Mouse (Mus musculus) heart, embryonic 11.5 days (tissue): ENCODE measurements around the gene Smad6. TPM values are rescaled to one million over a fixed set of nuclear protein-coding genes. Genes with fewer than 3 reads are reported as not detected.

ENCODE experiments used
- ATAC-seq: fragments of 200-750 bp; cut with Nextera tagmentation; replicated peaks from 2 replicates; pipeline ENCODE4 v1.8.0; 2017; ENCODE audit warnings: moderate library complexity; ENCODE audit not compliant: insufficient number of reproducible peaks, low FRiP score, low TSS enrichment
- H3K27ac ChIP-seq: fragments of 300-500 bp; sonication (generic); 2 replicates; pipeline ENCODE4 v1.5.1; 2014; ENCODE audit warnings: mild to moderate bottlenecking, low read depth, low read length
- H3K27me3 ChIP-seq: fragments of 300-500 bp; sonication (generic); 2 replicates; pipeline ENCODE4 v1.6.1; 2014; ENCODE audit warnings: mild to moderate bottlenecking, low read length, mixed read lengths; ENCODE audit not compliant: control insufficient read depth, insufficient read depth
- H3K36me3 ChIP-seq: fragments of 300-500 bp; sonication (generic); 2 replicates; pipeline ENCODE4 v1.6.1; 2014; ENCODE audit warnings: mild to moderate bottlenecking, low read length, moderate library complexity, mixed read lengths; ENCODE audit not compliant: control insufficient read depth, insufficient read depth
- H3K4me1 ChIP-seq: fragments of 300-500 bp; sonication (generic); 2 replicates; pipeline ENCODE4 v1.6.1; 2014; ENCODE audit warnings: low read length; ENCODE audit not compliant: control insufficient read depth, insufficient read depth
- H3K4me2 ChIP-seq: fragments of 300-500 bp; sonication (generic); 2 replicates; pipeline ENCODE4 v1.6.1; 2014; ENCODE audit warnings: mild to moderate bottlenecking, moderate library complexity
- H3K4me3 ChIP-seq: fragments of 300-500 bp; sonication (generic); 2 replicates; pipeline ENCODE4 v1.5.1; 2014; ENCODE audit warnings: low read depth, low read length
- H3K9ac ChIP-seq: fragments of 300-500 bp; sonication (generic); 2 replicates; pipeline ENCODE4 v1.6.1; 2014; ENCODE audit warnings: mild to moderate bottlenecking, low read depth, low read length, moderate library complexity
- H3K9me3 ChIP-seq: fragments of 300-500 bp; sonication (generic); replicated peaks from 2 replicates; pipeline ENCODE4 v1.6.1; 2016; ENCODE audit warnings: low read length; ENCODE audit not compliant: control insufficient read depth
- WGBS: fragments of 180-500 bp; shearing (Covaris S2); extraction: QIAGEN DNeasy Blood & Tissue Kit; methylation state at CpG from one replicate; pipeline ENCODE4 v1.1.7; 2014; ENCODE audit not compliant: insufficient replicate concordance; 5-methylcytosine and 5-hydroxymethylcytosine counted together
- polyA plus RNA-seq: library from polyadenylated mRNA; unstranded; fragments of >200 nt; fragmentation: Nextera tagmentation; extraction: Ambion mirVana; gene quantifications from 2 replicates; pipeline ENCODE4 v1.2.1, GENCODE M21; 2014

The Smad6 gene
- polyA plus RNA-seq, 1 experiment from 2014 or later, result 31.6 TPM

DNA sequence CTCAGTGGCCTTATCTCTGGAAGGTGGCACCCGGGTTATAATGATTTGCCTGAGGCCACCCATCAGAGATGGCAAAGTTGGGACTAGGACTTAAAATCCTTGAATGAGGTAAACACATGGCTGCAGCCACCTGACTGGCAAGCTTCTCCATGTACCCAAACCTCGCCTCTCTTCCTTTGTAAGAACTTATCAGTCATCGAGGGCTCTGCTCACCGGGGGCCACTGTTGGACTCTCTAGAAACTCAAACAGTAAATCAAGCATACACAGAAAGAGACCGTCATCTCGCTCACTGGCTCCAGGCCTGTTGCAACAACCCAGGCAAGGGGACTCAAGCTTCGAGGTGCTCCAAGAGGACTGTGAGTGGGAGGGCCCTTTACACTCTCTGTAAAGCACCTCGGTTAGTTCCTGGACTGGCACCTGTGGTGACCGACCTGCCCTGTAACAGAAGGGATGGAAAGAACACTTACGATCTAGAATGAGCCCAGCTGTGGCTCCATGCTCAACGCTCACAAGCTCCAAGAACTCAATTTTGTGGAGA, 64.1 kb downstream of the Smad6 start:
- no peaks in the 10 kb centered on the region for H3K9me3 ChIP-seq
- peak overlapping the region; percentile 93 for H3K27ac ChIP-seq
- no peak overlapping the region for H3K4me3 ChIP-seq
- 55% methylated on average over 11 of the region's 11 CpGs for WGBS
- H3K4me1 ChIP-seq, result peaks cover 89% of the 10 kb centered on the region
- H3K4me2 ChIP-seq, result peak overlapping the region; percentile 12
- no peak for ATAC-seq
- H3K27me3 ChIP-seq, result no peaks in the 10 kb centered on the region
- H3K9ac ChIP-seq, result peak overlapping the region; percentile 49; the same call in 1 of the 2 replicates
- H3K36me3 ChIP-seq, result peaks cover 4% of the 10 kb centered on the region

DNA sequence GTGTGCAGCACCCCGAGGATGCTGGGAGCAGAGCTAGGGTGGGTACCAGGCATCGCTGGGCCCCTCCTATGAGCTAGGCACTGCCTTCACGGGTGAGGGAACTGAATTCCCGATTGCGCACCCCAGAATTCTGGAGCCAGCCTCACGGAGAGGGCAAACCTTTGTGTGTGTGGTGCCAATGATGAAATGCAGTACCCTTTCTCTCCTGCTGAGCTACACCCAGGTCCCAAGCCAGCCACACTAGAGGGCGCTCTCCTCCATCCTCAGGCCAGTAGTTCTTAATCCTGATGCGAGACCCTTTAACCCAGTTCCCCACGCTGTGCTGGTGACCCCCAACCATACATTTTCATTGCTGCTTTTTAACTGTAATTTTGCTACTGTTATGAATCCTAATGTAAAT, 65.8 kb downstream of the Smad6 start:
- Histone ChIP-seq H3K27me3 (no peaks in the 10 kb centered on the region), H3K4me3 (no peak overlapping the region), H3K4me2 (no peak overlapping the region), H3K9ac (no peak overlapping the region), H3K4me1 (peaks cover 87% of the 10 kb centered on the region), H3K27ac (peak overlapping the region; percentile 73), H3K9me3 (no peaks in the 10 kb centered on the region), H3K36me3 (peaks cover 6% of the 10 kb centered on the region)
- whole genome bisulfite sequencing, result 41% methylated on average over 9 of the region's 9 CpGs
- no peak for ATAC-seq

DNA sequence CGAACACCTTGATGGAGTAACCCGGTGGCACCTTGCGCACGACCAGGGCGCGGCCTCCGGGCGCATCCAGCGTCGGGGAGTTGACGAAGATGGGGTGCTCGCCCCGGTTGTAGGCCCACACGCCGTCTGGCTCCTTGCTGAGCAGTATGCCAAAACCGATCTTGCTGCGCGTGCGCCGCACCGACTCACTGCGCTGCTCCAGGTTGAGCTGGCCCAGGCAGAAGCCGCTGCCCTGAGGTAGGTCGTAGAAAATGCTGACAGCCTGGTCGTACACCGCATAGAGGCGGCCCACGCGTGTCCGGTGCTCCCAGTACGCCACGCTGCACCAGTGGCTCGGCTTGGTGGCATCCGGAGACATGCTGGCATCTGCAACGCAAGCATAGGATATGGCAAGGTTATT, 68.2 kb downstream of the Smad6 start:
- H3K9me3 ChIP-seq, result no peaks in the 10 kb centered on the region
- peaks cover 80% of the 10 kb centered on the region for H3K4me1 ChIP-seq
- ATAC-seq, result no peak
- no peak overlapping the region for H3K9ac ChIP-seq
- WGBS, result 76% methylated on average over 35 of the region's 35 CpGs
- H3K27me3 ChIP-seq, result no peaks in the 10 kb centered on the region
- H3K4me3 ChIP-seq, result no peak overlapping the region
- no peak overlapping the region for H3K4me2 ChIP-seq
- H3K36me3 ChIP-seq, result peaks cover 6% of the 10 kb centered on the region
- H3K27ac ChIP-seq, result peak overlapping the region; percentile 57; the same call in 1 of the 2 replicates

DNA sequence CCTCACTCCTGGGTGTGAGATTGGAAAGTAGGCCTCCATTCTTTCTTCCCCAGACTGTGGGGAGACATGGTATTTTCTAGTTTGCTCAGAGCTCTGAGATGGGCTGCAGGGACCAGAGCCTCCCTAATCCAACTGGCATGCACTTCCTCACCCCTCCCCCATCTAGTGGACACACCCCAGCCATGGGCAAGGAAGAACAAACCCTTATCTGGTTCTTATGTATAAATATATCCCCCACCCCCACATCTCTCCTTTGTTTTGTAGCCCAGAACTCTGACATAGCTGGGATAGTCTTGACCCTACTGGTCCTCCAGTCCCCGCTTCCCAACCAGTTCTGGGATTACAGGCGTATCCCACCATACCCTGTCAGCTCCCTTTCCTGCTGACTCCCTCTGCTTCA, 69.3 kb downstream of the Smad6 start:
- WGBS, result 68% methylated on average over 2 of the region's 2 CpGs
- 0 out of 2 replicates have a peak overlapping the region, but pooled peaks have one; percentile 46 for H3K9ac ChIP-seq
- no peaks in the 10 kb centered on the region for H3K9me3 ChIP-seq
- peaks cover 76% of the 10 kb centered on the region for H3K4me1 ChIP-seq
- no peak overlapping the region for H3K4me2 ChIP-seq
- ATAC-seq, result no peak
- H3K4me3 ChIP-seq, result no peak overlapping the region
- peak overlapping the region; percentile 50; the same call in 1 of the 2 replicates for H3K27ac ChIP-seq
- H3K36me3 ChIP-seq, result peaks cover 6% of the 10 kb centered on the region
- H3K27me3 ChIP-seq, result no peaks in the 10 kb centered on the region

DNA sequence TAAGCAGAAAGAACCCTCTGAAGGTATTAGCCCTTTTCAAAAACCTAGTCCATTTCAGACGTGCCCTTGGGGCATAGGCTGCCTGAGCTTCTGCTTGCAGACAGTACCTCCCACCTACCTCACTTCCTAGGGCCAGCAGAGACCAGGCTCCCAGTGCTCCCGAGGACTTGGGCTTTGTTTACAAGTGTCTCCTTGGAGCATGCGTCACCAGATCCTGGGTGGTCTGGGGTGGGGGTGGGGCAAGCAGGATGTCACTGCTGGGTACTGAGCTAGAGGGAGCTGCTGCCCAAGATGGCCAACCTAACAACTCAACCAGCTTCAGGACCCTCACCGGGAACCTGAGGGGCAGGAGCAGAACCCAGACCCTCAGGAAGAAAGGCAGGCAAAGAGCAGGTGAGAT, 71.5 kb downstream of the Smad6 start:
- H3K36me3 ChIP-seq, result peaks cover 6% of the 10 kb centered on the region
- peaks cover 54% of the 10 kb centered on the region for H3K4me1 ChIP-seq
- H3K9ac ChIP-seq, result no peak overlapping the region
- H3K4me3 ChIP-seq, result no peak overlapping the region
- no peak overlapping the region for H3K4me2 ChIP-seq
- no peak for ATAC-seq
- peak overlapping the region; percentile 58; the same call in 1 of the 2 replicates for H3K27ac ChIP-seq
- H3K9me3 ChIP-seq, result no peaks in the 10 kb centered on the region
- 22% methylated on average over 4 of the region's 4 CpGs for WGBS
- no peaks in the 10 kb centered on the region for H3K27me3 ChIP-seq

DNA sequence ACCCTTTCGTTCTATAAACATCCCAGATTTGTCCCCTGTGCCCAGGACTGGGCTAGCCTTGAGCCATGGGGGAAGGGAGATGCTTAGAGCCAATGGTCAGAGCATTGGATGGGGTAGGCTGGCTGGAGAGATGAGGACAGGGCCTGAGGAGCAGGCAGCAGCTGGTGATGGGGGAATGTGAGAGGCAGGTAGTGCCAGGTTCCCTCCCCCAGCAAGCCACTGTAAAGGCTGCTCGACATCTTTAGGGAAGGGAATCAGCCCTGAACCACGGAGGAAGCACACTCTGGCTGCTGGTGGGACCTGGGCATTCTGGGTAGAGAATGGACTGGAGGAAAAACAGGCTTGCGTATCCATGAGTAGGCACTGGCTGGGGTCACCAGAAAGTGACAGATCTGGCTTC, 72.5 kb downstream of the Smad6 start:
- Histone ChIP-seq H3K9ac (no peak overlapping the region), H3K4me2 (no peak overlapping the region), H3K4me1 (peaks cover 49% of the 10 kb centered on the region), H3K27me3 (no peaks in the 10 kb centered on the region), H3K9me3 (no peaks in the 10 kb centered on the region), H3K36me3 (peaks cover 6% of the 10 kb centered on the region), H3K4me3 (no peak overlapping the region), H3K27ac (peak overlapping the region; percentile 58)
- 57% methylated on average over 4 of the region's 4 CpGs for WGBS
- ATAC-seq, result no peak

DNA sequence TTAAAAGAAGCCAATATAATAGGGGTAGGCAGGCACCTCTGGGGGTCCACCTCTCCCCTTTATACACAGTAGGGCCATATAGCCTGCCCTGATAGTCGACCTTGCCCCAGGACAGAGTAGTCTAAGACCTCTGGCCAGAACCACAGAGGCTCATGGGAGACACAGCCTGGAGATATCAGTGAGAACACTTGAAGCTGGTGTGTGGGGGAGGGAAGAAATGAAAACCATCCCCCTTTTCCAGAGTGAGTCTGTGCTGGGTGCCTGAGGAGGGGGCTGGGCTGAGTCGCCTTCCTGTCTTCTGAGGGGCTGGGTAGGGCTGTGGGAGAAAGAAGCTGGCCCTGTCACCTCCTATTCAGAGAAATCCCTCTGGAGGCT, 79.3 kb downstream of the Smad6 start:
- no peak overlapping the region for H3K9ac ChIP-seq
- no peak overlapping the region for H3K4me3 ChIP-seq
- H3K4me1 ChIP-seq, result peaks cover 25% of the 10 kb centered on the region
- H3K27ac ChIP-seq, result peak overlapping the region; percentile 92
- H3K4me2 ChIP-seq, result no peak overlapping the region
- no peaks in the 10 kb centered on the region for H3K27me3 ChIP-seq
- 25% methylated on average over 2 of the region's 2 CpGs for WGBS
- no peaks in the 10 kb centered on the region for H3K36me3 ChIP-seq
- H3K9me3 ChIP-seq, result no peaks in the 10 kb centered on the region
- ATAC-seq, result peak; percentile 40; the same call in 1 of the 2 replicates

DNA sequence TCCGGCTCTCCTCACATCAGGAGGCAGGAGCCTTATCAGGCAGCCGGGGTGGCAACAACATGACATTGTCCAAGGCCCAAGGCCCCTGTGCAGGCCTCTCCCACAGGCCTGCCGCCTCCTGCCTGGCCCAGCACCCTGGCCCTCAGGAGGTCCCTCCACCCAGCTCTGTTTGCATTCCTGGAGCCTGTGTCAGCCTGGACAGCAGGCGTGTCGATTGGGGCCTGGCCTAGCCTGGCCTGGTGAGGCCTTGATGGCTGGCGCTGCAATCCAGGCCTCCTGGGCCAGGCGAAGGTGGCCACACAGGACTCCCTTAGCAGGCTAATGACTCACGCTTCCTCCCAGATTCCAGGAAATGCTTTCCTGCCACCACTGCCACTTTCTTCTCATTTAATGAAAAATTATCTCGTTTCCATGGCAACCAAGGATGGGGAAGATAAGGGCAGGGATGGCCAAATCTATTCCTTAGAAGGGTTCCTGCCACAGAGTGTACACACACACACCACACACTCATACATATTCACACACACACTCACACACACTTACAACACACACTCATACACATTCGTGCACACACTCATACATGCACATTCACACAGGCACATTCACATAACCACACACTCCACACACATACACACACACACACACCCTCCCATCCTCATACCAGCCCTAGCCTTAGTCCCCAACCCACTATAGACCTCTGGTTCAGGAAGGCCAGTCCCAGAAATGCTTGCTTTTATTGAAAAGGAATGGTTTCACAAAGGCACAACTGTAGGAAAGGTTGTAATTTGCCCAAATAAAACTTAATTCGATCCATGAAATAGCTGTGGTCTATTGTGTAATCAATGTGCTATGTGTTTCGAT, 79.9 kb downstream of the Smad6 start:
- H3K36me3 ChIP-seq, result no peaks in the 10 kb centered on the region
- H3K27ac ChIP-seq, result peak overlapping the region; percentile 92
- H3K9ac ChIP-seq, result peak overlapping the region; percentile 50; the same call in 1 of the 2 replicates
- H3K4me2 ChIP-seq, result peak overlapping the region; percentile 16; the same call in 1 of the 2 replicates
- H3K4me1 ChIP-seq, result peaks cover 31% of the 10 kb centered on the region
- peak; percentile 84 for ATAC-seq
- H3K9me3 ChIP-seq, result no peaks in the 10 kb centered on the region
- no peak overlapping the region for H3K4me3 ChIP-seq
- WGBS, result 26% methylated on average over 12 of the region's 12 CpGs
- no peaks in the 10 kb centered on the region for H3K27me3 ChIP-seq
